Mouse (Mus musculus) brain, embryonic 18.5 days (tissue): Measurements from ENCODE around the gene Prkg1.

ENCODE experiments used
- DNase-seq: peaks from one replicate; pipeline ENCODE4 v3.0.0-alpha.2; 2012; ENCODE audit warnings: low read depth, low spot score

The Prkg1 gene

DNA sequence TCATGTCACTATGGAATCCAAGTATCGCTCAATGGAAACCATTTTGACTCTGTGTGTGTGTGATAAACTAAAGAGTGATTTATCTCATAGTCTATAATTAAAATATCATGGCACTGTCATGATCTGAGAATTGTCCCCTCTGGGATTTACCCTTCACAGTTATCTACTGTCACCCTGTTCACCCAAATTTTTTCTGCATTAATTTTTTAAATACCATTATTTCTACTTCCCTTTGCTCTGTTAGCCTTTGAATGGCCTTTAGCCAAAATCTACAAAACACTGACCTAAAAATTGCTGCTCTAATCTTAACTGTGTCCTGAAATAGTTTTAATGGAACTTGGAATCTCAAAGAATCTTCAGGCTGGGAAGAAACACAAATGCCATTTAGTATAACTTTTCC is 143.1 kb downstream of the Prkg1 start:
- DNase-seq = no peak

DNA sequence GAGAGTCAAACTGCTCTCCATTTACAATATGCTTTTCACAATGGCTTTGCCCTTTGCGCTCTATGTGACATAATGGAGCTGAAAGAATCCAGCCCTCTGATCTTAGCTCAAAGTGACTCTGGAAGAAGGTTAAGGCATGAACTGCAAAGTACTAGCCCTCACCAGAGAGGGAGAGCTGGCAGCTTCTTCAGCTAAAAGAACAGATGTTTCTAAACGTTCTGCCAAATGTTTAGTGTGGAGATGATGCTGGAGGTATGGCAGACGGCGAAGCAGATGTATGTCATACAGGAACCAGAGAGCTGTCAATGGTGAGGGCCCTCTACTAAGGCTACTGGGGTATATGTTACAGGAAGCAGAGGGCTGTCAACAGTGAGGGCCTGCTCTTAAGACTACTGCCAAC is 148.0 kb downstream of the Prkg1 start:
- no peak for DNase-seq

DNA sequence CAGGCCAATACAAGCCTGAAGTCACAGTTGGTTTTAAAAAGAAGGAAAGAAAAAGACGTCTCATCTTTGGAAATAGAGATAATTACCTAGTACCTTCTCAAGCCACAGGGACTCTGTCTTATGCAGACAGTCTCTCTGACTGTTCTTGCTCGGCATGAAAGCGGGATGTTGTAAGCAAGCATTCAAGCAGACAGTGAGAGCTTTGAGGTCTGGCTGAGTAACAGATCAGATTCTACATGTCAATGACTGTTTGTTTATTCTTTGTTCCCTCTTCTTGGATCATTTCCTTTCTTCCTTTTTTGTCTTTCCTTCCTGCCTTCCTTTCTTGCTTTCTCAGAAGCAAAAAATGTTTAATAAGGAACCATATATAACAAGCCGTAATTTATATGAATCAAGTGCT is 148.7 kb downstream of the Prkg1 start:
- no peak for DNase-seq

DNA sequence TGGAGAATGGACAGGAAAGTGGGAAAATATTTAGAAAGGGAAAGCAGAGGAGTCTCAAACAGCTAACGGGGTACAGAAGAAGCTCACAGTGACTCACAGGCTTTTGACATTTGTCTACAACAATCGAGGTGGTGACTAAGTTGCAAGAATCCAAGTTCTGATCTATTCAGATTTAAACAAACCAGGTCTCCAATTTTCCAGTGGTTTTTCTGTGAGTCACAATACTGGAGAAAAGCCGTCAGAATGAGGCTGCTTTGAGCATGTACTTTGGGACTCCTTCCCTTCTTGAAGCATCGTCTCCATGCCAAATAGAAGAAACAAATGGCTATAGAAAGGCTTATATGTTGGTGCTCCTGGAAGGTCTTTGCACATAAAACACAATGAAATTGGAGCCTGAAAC is 151.7 kb downstream of the Prkg1 start:
- DNase-seq = no peak

DNA sequence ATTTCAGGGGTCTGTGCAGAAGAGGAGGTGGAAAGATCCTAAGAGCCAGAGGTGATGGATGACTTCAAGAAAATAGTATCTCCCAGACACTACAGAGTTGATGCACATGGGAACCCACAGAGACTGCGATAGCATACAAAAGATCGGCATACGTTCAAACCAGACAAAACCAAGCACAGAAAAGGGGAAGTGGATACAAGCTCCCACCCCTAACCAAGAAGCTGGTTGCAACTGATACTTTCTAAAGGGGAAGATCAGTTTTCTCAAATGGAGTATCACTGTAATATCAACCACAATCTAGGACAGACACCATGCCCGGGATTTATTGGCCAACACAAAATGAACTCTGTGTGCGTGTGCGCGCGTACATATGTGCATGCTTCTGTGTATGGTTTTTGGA is 162.3 kb downstream of the Prkg1 start:
- no peak for DNase-seq

DNA sequence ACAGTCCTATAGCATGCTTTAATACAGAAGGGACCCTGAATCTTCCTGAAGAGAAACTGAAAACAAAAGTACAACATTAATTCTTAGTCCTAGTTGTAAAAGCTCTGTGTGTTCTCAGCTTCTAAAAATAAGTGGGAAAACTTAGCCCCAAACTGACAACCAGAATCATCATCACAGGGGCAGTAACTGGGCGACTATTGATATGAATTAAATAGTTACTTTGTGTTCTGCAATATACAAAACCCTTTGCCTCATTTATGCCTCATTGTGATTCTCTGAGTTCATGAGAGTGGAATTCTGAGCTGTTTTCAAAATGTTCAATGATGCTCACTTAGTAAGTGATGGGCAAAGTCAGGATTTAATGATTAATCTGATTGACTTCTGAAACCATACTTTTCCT is 170.8 kb downstream of the Prkg1 start:
- DNase-seq = no peak

DNA sequence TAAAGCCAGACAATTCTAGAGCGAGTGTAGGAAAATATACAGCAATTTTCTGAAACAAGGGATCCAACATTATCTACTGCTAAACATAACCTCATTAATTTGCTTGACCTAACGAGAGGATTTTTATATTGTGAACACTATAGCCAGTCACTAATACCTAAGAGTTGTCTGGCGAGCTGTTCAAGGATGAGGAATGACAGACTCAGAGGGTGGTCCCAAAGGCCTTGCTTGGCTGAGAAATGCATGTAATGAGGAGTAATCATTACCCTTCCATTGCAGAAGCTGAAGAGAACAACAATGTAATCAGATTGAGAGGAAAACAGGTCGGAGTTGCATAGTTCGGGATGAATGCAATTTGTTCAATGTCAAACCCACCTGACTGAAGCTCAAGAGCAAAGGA is 174.1 kb downstream of the Prkg1 start:
- DNase-seq = no peak

DNA sequence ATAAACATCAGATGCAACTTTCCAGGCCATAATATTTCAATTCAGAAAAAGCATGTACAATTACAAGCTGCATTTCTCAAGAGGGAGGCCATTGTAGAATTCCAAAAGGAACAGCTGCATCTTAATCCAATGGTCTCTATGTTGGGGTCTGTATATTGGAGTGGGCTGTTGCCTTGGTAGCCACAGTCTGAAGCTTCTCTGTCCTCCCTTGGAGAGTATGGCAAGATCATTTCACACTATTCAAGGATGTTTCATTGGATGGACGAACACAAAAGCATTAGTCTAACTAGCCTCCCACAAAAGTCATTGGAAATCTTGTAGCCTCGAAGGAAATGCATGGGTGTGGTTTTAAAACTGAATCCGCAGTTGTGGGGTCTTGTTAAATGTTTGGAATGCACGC is 187.7 kb downstream of the Prkg1 start:
- DNase-seq = no peak

DNA sequence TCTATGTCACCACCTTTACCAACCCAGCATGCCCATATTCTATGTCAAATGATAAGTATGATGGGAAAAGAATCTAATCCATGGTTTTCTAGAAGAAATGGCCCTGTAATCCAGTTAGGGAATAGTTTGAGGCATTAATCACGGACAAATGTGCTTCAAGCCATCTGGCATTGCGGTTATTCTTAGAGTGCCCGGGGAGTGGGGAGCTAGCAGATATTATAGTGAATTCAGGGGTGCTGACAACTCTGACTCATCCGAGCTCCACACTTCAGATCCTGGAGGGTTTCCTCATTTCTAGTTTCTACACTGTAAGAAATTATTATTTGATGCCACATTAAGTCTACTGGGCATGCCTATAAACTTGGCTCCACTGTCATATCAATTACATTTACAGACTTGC is 200.5 kb downstream of the Prkg1 start:
- no peak for DNase-seq

DNA sequence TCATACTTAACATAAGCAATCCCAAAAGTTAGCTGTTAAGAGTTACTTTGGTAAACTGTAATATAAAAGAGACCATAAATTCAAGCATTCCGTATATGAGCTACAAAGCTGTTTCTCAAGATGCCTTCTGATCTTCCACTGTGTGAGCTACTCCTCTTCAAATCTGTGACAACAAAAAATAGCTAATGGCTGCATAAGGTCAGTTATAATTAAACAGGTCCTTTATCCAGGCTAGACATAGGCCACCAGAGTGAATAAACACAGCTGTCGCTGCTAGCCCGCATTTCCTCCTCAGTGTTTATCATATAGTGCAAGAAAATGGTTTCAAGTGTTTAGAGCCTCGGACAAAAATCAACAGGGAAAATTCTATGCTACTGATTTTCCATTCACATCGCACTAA is 218.8 kb downstream of the Prkg1 start:
- no peak for DNase-seq

DNA sequence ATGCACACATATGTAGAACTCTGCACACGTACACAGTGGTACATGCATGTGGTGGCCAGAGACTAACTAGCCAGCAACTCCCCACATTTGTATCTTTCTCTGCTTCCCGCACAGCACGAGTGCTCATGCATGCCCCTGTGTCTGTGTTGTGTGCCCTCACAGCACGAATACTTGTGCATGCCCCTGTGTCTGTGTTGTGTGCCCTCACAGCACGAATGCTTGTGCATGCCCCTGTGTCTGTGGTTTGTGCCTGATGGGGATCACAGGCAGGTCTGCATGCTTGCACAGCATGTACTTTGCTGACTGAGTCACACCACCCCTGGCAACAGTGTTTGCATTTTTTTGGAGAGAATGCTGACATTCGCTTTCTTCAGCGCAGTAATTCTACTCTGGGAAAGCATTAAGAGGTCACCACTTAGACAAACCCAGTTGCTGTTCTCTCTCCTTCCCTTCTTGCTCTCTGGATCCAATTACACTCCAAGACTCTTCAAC is 233.5 kb downstream of the Prkg1 start:
- DNase-seq = no peak

DNA sequence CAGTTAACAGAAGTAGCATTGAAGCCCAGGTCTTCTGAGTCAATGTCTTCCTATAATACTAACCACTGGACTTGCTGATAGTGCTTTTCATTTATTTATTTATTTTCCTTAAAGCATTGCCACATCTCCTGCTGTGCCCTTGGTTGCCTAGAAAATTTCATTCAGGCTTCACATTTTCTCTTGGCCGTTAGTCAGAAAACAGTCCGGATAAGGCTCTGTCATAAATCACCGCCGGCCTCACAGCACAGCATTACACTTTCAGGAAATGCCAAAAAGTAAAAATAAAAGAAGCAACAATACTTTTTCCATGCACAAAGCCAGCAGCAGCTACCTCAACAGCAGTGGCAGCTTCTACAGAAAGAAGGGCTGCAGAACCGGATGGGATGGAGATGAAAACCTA is 234.2 kb downstream of the Prkg1 start:
- DNase-seq = no peak

DNA sequence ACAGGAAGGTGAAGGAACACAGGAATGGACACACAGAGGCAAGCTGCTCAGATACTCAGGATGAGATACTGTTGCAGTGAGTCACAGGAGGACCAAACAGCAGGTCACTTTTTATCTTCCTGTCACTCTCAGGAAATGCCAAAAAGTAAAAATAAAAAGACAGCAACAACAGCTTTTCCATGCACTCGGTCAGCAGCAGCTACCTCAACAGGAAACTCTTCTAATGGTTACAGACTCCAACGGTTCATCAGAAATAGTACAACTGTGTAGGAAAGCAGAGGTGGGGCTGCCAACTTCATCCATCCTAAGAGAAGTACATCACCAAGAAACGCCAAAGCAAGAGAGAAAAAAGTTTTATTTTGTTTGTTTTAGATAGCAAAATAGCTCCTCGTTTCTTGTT is 234.9 kb downstream of the Prkg1 start:
- no peak for DNase-seq

DNA sequence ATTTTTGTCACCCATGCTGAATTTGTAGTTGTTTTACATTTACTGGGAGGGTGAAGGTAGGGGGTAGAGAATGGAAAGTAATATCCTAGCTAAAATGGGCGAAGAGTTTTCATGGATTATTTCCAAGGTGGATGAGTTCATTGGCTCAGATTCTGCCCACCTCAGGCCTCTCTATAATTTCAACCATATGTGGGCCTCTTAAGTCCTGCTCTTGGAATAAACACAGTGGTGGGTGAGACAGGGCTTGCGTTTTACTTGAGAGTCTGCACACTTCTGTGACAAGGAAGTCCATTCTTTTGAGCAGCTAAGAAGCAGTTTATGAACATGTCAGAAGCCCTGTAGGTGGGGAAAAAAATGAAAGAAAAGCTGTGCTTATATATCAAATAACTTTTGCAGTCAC is 250.3 kb downstream of the Prkg1 start:
- no peak for DNase-seq

DNA sequence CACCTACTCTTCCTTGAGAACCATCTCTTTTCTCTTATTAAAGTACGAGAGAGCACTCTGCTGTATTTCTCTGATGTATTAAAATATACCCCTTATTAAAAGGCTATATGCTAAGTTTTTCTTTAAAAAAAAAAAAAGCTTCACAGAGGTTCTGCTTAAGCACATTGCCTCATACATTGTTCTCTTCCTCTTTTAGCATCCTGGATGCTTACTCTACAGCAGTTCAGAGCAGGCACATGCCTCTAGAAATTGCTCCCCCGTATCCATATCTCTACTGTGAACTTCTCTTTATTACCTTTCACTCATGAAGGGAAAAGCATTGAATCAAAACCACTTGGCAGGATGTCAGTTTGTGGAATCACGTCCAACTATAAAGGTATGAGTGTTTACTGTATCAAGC is 257.0 kb downstream of the Prkg1 start:
- no peak for DNase-seq

DNA sequence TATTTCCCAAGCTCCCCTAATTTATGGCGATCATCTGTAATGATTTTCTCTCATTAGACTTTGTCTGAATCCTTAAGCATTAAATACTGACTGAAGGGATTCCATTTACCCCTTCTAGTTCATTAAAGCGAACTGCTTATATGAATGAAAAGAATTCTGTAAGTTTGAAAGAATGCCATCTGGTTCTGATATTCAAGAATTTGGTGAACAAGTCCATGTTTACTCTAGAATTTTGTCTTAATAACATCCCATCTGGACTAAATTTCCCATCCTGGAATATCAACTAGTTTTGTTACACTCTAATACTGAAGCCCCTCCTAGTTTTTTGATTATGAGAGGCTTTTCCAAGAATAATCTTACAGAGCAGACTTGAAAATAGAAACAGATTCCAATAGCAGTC is 258.5 kb downstream of the Prkg1 start:
- no peak for DNase-seq

DNA sequence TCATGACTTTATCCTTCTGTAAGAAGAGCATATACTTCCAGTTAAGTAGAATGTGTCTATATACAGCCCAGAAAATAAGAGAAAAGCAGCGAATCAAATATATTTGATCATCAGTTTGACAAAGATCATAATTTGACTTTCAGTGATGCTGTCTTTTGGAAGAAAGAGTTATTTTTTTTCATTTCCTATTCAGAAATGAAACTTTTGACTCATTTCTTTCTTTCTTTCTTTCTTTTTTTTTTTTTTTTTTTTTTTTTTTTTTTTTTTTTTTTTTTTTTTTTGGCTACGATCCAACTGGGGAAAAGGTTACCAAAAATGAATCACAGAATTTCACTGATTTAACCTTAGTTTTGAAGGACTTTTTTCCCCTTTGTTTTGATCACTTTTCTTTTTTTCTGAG is 259.8 kb downstream of the Prkg1 start:
- no peak for DNase-seq

DNA sequence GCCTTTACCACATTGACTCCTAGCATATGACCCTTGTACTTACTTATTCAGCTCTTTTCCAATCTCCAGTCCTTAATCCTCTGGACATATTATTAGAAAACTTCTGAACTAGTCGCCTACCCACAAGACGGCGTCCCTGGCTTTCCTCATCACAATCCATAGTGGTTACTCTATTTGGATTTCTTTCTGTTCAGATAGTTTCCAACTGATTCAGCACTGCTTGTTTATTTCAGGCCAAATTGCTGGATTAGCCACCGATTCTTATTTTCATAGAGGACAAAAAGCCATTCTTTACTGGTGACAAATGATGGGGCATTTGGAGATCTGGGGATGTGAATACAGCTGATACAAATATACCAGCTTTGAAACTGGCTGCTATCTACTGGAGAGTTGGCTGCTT is 267.4 kb downstream of the Prkg1 start:
- DNase-seq = no peak

DNA sequence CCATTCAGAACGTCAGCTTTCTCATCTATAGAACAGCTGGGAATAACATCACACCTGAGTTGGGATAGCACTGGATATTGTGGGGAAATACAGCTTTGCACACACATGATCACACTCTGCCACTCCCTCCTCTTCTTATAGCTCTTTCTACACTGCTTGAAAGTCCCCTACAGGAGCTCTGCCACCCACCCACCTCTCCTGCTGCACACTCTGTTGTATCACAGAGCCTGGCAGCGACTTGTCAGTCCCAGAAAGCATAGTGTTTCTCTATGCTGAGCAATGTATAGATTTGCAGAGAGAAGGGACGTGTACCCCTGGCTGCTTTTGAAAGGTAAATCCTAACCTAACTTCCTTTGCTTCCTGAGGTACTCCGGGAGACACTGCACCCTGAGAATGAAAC is 275.2 kb downstream of the Prkg1 start:
- DNase-seq = no peak

DNA sequence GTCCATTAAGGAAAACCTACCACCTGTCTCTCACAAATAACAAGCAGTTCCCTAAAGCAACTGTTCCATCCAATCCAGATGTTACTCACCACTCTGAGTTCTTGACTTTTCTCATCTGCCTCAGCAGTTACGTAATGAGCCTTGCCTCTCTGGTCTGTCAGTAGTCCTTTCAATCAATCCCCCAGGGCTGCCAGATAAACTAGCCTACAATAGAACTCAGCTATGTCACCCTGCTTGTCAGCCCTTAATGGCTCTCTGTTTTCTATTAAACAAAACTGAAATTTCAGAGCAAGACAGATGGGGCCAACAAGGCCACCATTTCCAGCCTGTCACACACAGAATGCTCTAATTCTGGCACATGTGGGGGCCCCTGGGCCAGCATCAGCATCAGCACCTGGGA is 293.1 kb downstream of the Prkg1 start:
- DNase-seq = no peak

DNA sequence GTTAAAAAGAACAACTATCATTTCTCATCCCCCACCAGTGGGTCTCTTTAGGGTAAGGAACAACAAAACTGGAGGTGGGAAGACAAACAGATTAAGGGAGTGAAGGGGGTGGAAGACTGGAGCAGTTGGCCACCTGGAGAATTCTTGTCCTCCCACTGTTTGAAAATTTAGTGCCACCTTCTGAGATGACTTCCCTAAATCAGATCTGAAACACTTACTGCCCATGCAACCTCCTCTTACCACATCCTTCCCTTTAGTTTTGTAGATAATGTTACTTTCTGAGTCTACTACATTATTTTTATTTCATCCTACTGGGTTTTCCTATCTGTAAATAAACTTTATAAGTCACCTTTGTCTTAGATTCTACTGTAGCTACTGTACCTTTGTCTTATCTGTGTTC is 304.6 kb downstream of the Prkg1 start:
- DNase-seq = no peak

DNA sequence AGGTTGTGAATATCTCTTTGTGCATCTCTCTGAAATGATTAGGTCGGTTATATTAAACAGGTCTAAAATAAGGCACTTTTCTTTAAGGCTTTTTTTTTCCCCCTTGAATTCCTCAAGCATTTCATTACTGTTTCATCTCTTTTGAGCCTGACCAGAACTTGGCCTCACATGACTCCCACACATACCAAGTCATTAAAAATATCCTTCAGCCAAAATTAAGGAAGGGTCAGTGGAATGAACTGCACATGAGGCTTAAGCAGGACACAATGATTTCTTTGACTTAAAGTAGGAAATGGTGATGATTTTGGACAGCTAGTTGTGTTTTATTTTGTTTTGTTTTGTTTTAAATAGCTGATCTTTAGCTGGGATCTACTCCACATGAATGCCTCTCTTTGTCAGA is 320.7 kb downstream of the Prkg1 start:
- DNase-seq = no peak

DNA sequence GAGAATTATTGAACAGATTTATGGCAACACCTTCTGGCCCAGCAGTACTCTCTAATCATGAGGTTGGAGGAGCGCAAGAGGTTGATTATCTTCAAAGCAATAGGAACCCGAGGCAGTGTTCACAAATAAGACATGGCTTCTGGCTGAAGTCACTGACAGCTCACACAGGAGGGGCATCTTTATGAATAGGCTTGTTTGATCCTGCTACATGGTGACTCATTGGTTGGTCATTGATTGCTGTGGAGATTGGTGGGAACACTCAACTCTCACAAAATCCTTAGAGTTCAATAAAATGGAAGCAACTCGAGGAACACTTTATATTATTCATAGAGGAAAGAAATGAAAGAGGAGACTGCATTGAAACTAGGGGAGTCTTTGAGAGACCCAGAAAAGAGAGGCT is 322.5 kb downstream of the Prkg1 start:
- no peak for DNase-seq

DNA sequence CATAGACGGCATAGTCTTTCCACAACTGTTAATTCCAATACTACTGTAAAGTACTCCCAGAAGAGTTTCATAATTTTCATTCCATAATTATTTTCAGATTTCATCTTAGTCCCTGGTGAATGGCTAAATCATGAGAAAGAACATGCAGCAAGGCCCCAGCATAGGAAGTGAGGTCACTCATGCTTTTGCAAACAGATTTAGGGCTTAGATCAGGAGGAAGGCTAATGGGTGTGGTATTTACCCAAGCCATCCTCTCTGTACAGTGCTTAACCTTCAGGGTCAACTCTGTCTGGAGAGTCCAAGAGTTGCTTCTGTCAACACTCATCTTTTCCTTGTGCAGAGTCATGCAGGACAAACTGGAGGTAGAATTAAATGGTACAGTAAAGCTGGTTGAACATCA is 331.4 kb downstream of the Prkg1 start:
- no peak for DNase-seq

DNA sequence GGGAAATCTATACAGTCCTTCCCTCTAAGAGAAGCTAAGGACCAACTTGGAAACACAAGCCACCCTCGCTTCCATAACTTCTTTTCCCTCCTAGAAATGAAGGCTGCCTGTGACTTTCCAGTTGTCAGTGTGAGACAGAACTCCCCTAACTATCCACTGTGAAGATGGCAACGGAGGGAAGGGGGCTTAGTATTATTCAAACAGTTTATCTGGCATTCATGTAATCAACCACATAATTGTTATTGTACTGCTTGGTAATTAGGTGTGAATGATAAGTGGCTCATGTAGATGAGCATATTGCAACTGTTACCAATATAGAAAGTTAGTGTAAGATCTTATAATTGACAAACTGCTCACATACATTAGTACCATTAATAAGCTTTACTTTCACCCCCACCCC is 333.4 kb downstream of the Prkg1 start:
- DNase-seq = no peak
